Mouse (Mus musculus): ENCODE data around the gene Xpo1. TPM values are rescaled to one million over a fixed set of nuclear protein-coding genes. Genes with fewer than 3 reads are reported as not detected.
"Not testable (repeated sequence)": the region's sequence is repeated elsewhere in the genome, so short reads cannot be mapped to it uniquely, and the experiment has no call there.

Xpo1 gene
- polyA plus RNA-seq, 1 experiment from 2014 or later: 135 TPM

GRCm38 (mm10) chr11:23259481-23259880, 3.6 kb downstream of the Xpo1 start:
- Histone ChIP-seq H3K36me3 (replicated peaks) (peaks cover 61% of the 10 kb centered on the region), H3K27me3 (ENCODE audit: poor library complexity, severe bottlenecking) (no peaks in the 10 kb centered on the region), H3K27ac (no peak overlapping the region), H3K4me1 (peaks cover 29% of the 10 kb centered on the region), H3K9me3 (0 out of 2 replicates have a peak, but pooled peaks cover 3% of the 10 kb centered on the region), H3K4me3 (0 out of 2 replicates have a peak overlapping the region, but pooled peaks have one; percentile 84)
- 70% methylated on average over 1 of the region's 1 CpGs for WGBS
- no peak for DNase-seq (ENCODE audit: extremely low spot score, low spot score)

GRCm38 (mm10) chr11:23260186-23260585, 4.3 kb downstream of the Xpo1 start:
- Histone ChIP-seq H3K4me1 (peaks cover 24% of the 10 kb centered on the region), H3K36me3 (replicated peaks) (peaks cover 68% of the 10 kb centered on the region), H3K9me3 (0 out of 2 replicates have a peak, but pooled peaks cover 3% of the 10 kb centered on the region), H3K27me3 (ENCODE audit: poor library complexity, severe bottlenecking) (no peaks in the 10 kb centered on the region), H3K27ac (no peak overlapping the region), H3K4me3 (no peak overlapping the region)
- WGBS: 92% methylated on average over 1 of the region's 1 CpGs
- DNase-seq (ENCODE audit: extremely low spot score, low spot score): no peak

- WGBS: 88% methylated on average over 3 of the region's 3 CpGs
- Histone ChIP-seq H3K9me3 (0 out of 2 replicates have a peak, but pooled peaks cover 3% of the 10 kb centered on the region), H3K4me1 (peaks cover 24% of the 10 kb centered on the region), H3K4me3 (no peak overlapping the region), H3K27me3 (ENCODE audit: poor library complexity, severe bottlenecking) (no peaks in the 10 kb centered on the region), H3K36me3 (replicated peaks) (peaks cover 81% of the 10 kb centered on the region), H3K27ac (no peak overlapping the region)
- no peak for DNase-seq (ENCODE audit: extremely low spot score, low spot score)
Observed at GRCm38 (mm10) chr11:23261490-23261889, 5.6 kb downstream of the Xpo1 start.

GRCm38 (mm10) chr11:23264949-23265348, 9.1 kb downstream of the Xpo1 start:
- Histone ChIP-seq H3K27ac (no peak overlapping the region), H3K4me1 (peaks cover 3% of the 10 kb centered on the region; the same call in 1 of the 2 replicates), H3K4me3 (no peak overlapping the region), H3K9me3 (0 out of 2 replicates have a peak, but pooled peaks cover 3% of the 10 kb centered on the region), H3K27me3 (ENCODE audit: poor library complexity, severe bottlenecking) (no peaks in the 10 kb centered on the region), H3K36me3 (replicated peaks) (peaks cover 97% of the 10 kb centered on the region)
- no peak for DNase-seq (ENCODE audit: extremely low spot score, low spot score)

- peaks cover 98% of the 10 kb centered on the region for H3K36me3 ChIP-seq (replicated peaks)
- DNase-seq (ENCODE audit: extremely low spot score, low spot score): no peak
Observed at GRCm38 (mm10) chr11:23271770-23272724, 16.2 kb downstream of the Xpo1 start.

GRCm38 (mm10) chr11:23275780-23276179, 19.9 kb downstream of the Xpo1 start:
- H3K4me3 ChIP-seq: no peak overlapping the region
- H3K4me1 ChIP-seq: no peaks in the 10 kb centered on the region
- 90% methylated on average over 3 of the region's 3 CpGs for WGBS
- DNase-seq (ENCODE audit: extremely low spot score, low spot score): no peak
- no peaks in the 10 kb centered on the region for H3K9me3 ChIP-seq
- no peak overlapping the region for H3K27ac ChIP-seq
- H3K36me3 ChIP-seq (replicated peaks): peaks cover 100% of the 10 kb centered on the region
- H3K27me3 ChIP-seq (ENCODE audit: poor library complexity, severe bottlenecking): no peaks in the 10 kb centered on the region

More at GRCm38 (mm10) chr11:23271770-23272724, 16.2 kb downstream of the Xpo1 start:
- WGBS: 89% methylated on average over 4 of the region's 4 CpGs
- Histone ChIP-seq H3K27ac (no peak overlapping the region), H3K4me1 (no peaks in the 10 kb centered on the region), H3K4me3 (no peak overlapping the region), H3K27me3 (ENCODE audit: poor library complexity, severe bottlenecking) (no peaks in the 10 kb centered on the region), H3K9me3 (no peaks in the 10 kb centered on the region)

- 98% methylated on average over 4 of the region's 4 CpGs for WGBS
- Histone ChIP-seq H3K4me3 (no peak overlapping the region), H3K9me3 (no peaks in the 10 kb centered on the region), H3K4me1 (no peaks in the 10 kb centered on the region), H3K27ac (no peak overlapping the region), H3K36me3 (replicated peaks) (peaks cover 99% of the 10 kb centered on the region), H3K27me3 (ENCODE audit: poor library complexity, severe bottlenecking) (no peaks in the 10 kb centered on the region)
- no peak for DNase-seq (ENCODE audit: extremely low spot score, low spot score)
Observed at GRCm38 (mm10) chr11:23284469-23284868, 28.6 kb downstream of the Xpo1 start.

- peaks cover 100% of the 10 kb centered on the region for H3K36me3 ChIP-seq (replicated peaks)
- H3K27me3 ChIP-seq (ENCODE audit: poor library complexity, severe bottlenecking); H3K4me1 ChIP-seq; H3K9me3 ChIP-seq; H3K4me3 ChIP-seq; H3K27ac ChIP-seq; DNase-seq (ENCODE audit: extremely low spot score, low spot score): not testable (repeated sequence)
- 95% methylated on average over 4 of the region's 4 CpGs for WGBS
Observed at GRCm38 (mm10) chr11:23288866-23289265, 33.0 kb downstream of the Xpo1 start.

GRCm38 (mm10) chr11:23297379-23297778, 41.5 kb downstream of the Xpo1 start:
- peaks cover 76% of the 10 kb centered on the region for H3K36me3 ChIP-seq (replicated peaks)
- DNase-seq (ENCODE audit: extremely low spot score, low spot score): no peak
- H3K27me3 ChIP-seq (ENCODE audit: poor library complexity, severe bottlenecking): no peaks in the 10 kb centered on the region
- H3K4me3 ChIP-seq: no peak overlapping the region
- H3K4me1 ChIP-seq: no peaks in the 10 kb centered on the region
- 97% methylated on average over 2 of the region's 2 CpGs for WGBS
- no peaks in the 10 kb centered on the region for H3K9me3 ChIP-seq
- H3K27ac ChIP-seq: no peak overlapping the region

GRCm38 (mm10) chr11:23298301-23298700, 42.5 kb downstream of the Xpo1 start:
- 98% methylated on average over 2 of the region's 2 CpGs for WGBS
- no peaks in the 10 kb centered on the region for H3K27me3 ChIP-seq (ENCODE audit: poor library complexity, severe bottlenecking)
- DNase-seq (ENCODE audit: extremely low spot score, low spot score): no peak
- no peak overlapping the region for H3K4me3 ChIP-seq
- no peaks in the 10 kb centered on the region for H3K9me3 ChIP-seq
- no peaks in the 10 kb centered on the region for H3K4me1 ChIP-seq
- no peak overlapping the region for H3K27ac ChIP-seq
- H3K36me3 ChIP-seq (replicated peaks): peaks cover 66% of the 10 kb centered on the region

- Histone ChIP-seq H3K4me1 (no peaks in the 10 kb centered on the region), H3K4me3 (no peak overlapping the region), H3K9me3 (no peaks in the 10 kb centered on the region), H3K36me3 (replicated peaks) (peaks cover 50% of the 10 kb centered on the region), H3K27ac (no peak overlapping the region), H3K27me3 (ENCODE audit: poor library complexity, severe bottlenecking) (no peaks in the 10 kb centered on the region)
- WGBS: 89% methylated on average over 1 of the region's 1 CpGs
- DNase-seq (ENCODE audit: extremely low spot score, low spot score): no peak
Observed at GRCm38 (mm10) chr11:23299910-23300309, 44.1 kb downstream of the Xpo1 start.

GRCm38 (mm10) chr11:23303126-23303525, 47.3 kb downstream of the Xpo1 start:
- Histone ChIP-seq H3K9me3 (no peaks in the 10 kb centered on the region), H3K36me3 (replicated peaks) (peaks cover 18% of the 10 kb centered on the region), H3K27ac (no peak overlapping the region), H3K4me1 (peaks cover 7% of the 10 kb centered on the region), H3K27me3 (ENCODE audit: poor library complexity, severe bottlenecking) (no peaks in the 10 kb centered on the region), H3K4me3 (no peak overlapping the region)
- WGBS: 65% methylated on average over 1 of the region's 1 CpGs
- DNase-seq (ENCODE audit: extremely low spot score, low spot score): no peak

GRCm38 (mm10) chr11:23305101-23305672, 49.3 kb downstream of the Xpo1 start:
- DNase-seq (ENCODE audit: extremely low spot score, low spot score): not testable (repeated sequence)

More at GRCm38 (mm10) chr11:23305101-23305672, 49.3 kb downstream of the Xpo1 start:
- 35% methylated on average over 10 of the region's 10 CpGs for WGBS
- peaks cover 17% of the 10 kb centered on the region for H3K4me1 ChIP-seq
- H3K27ac ChIP-seq: peak overlapping the region; percentile 98
- H3K9me3 ChIP-seq; H3K27me3 ChIP-seq (ENCODE audit: poor library complexity, severe bottlenecking): not testable (repeated sequence)
- H3K4me3 ChIP-seq: peak overlapping the region; percentile 90
- peaks cover 12% of the 10 kb centered on the region for H3K36me3 ChIP-seq (replicated peaks)
